Mouse (Mus musculus) forebrain, embryonic 16.5 days (tissue): ENCODE measurements around the gene Macrod2. TPM values are rescaled to one million over a fixed set of nuclear protein-coding genes. Genes with fewer than 3 reads are reported as not detected.

Experiments used
- ATAC-seq: fragments of 200-750 bp; cut with Nextera tagmentation; 2 replicates; pipeline ENCODE4 v1.8.0; 2017; ENCODE audit warnings: mild to moderate bottlenecking, moderate library complexity
- H3K27ac ChIP-seq: fragments of 300-500 bp; sonication (generic); 2 replicates; pipeline ENCODE4 v1.5.1; 2014; ENCODE audit warnings: low read length, control low read depth
- H3K27me3 ChIP-seq: fragments of 300-500 bp; sonication (generic); replicated peaks from 2 replicates; pipeline ENCODE4 v1.6.1; 2014; ENCODE audit warnings: low read length; ENCODE audit not compliant: control insufficient read depth, insufficient read depth
- H3K36me3 ChIP-seq: fragments of 300-500 bp; sonication (generic); 2 replicates; pipeline ENCODE4 v1.6.1; 2014; ENCODE audit not compliant: control insufficient read depth, insufficient read depth
- H3K4me1 ChIP-seq: fragments of 300-500 bp; sonication (generic); replicated peaks from 2 replicates; pipeline ENCODE4 v1.6.1; 2014; ENCODE audit warnings: low read length; ENCODE audit not compliant: control insufficient read depth, insufficient read depth
- H3K4me2 ChIP-seq: fragments of 300-500 bp; sonication (generic); 2 replicates; pipeline ENCODE4 v1.6.1; 2014; ENCODE audit warnings: mild to moderate bottlenecking, low read length, control low read depth
- H3K4me3 ChIP-seq: fragments of 300-500 bp; sonication (generic); replicated peaks from 2 replicates; pipeline ENCODE4 v1.5.1; 2014; ENCODE audit warnings: mild to moderate bottlenecking, low read length, control low read depth
- H3K9ac ChIP-seq: fragments of 300-500 bp; sonication (generic); replicated peaks from 2 replicates; pipeline ENCODE4 v1.6.1; 2014; ENCODE audit warnings: low read depth, low read length, control low read depth
- H3K9me3 ChIP-seq: fragments of 300-500 bp; sonication (generic); 2 replicates; pipeline ENCODE4 v1.6.1; 2016; ENCODE audit warnings: low read length; ENCODE audit not compliant: control insufficient read depth
- WGBS: fragments of 180-500 bp; shearing (Covaris S2); extraction: QIAGEN DNeasy Blood & Tissue Kit; methylation state at CpG from one replicate; pipeline ENCODE4 v1.1.7; 2014; 5-methylcytosine and 5-hydroxymethylcytosine counted together
- polyA plus RNA-seq: library from polyadenylated mRNA; unstranded; fragments of >200 nt; fragmentation: Nextera tagmentation; extraction: Ambion mirVana; gene quantifications from 2 replicates; pipeline ENCODE4 v1.2.1, GENCODE M21; 2015

The Macrod2 gene
- polyA plus RNA-seq, 1 experiment from 2014 or later, result 108 TPM

DNA sequence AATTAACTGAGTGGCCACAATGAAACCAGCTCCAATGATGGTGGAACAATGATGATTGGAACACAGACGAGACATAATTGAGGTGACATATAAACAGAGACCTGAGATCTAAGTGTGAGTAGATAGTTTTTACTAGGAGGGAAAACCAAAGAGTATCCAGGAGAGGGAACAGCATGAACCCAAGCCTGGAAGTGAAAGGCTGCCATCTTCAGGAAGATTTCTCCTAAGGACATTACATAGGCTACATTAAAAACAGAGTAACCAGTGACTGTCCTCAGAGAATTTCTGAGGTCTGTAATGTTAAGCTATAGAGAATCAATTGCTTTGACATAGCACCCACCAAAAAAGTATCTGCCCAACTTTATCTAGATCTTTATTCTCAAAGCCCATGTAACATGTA lies 999.7 kb downstream of the Macrod2 start:
- no peak for ATAC-seq
- no peak overlapping the region for H3K4me2 ChIP-seq
- H3K4me3 ChIP-seq, result no peak overlapping the region
- no peaks in the 10 kb centered on the region for H3K27me3 ChIP-seq
- no peak overlapping the region for H3K9ac ChIP-seq
- no peaks in the 10 kb centered on the region for H3K36me3 ChIP-seq
- 55% methylated on average over 1 of the region's 1 CpGs for whole genome bisulfite sequencing
- H3K4me1 ChIP-seq, result no peaks in the 10 kb centered on the region
- no peaks in the 10 kb centered on the region for H3K9me3 ChIP-seq
- H3K27ac ChIP-seq, result no peak overlapping the region

DNA sequence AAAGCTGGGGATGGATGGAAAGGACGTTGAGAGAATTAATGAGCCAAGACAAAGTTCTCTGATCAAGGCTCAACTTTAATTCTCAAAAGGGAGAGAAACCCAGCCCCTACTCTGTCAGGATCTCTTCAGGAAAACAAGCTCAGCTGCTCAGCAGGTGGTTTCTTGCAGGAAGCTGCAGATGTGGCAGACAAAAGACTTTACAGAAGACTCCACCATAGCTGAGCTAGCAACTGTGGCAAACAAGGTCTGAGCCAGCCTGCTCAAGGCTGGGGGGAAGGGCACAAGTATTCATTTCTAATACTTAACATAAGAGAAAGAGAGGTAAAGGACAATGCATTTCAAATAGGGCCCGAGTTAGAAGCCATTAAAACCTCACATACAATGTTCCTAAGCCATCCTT lies 1013.7 kb downstream of the Macrod2 start:
- WGBS, result 4% methylated on average over 2 of the region's 2 CpGs
- no peak for ATAC-seq

DNA sequence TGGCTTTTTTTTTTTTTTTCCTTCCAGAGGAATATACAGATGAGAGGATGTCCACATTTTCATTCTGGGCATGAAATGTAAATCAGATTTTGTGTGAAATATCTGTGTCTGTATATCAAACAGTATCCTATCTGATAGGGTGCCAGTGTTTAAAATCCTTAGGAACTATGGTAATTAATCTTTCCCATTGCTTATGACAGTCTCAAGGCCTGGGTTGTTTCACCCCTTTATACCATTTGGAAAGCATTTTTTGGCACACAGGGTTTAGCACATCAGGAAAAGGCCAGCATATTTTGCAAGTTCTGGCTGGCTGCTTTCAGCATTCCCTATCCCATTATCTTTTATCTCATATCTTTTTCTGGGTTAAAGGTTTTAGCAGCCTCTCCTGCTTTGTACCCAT lies 1021.3 kb downstream of the Macrod2 start:
- Histone ChIP-seq H3K9me3 (no peaks in the 10 kb centered on the region), H3K27me3 (no peaks in the 10 kb centered on the region), H3K36me3 (no peaks in the 10 kb centered on the region), H3K4me2 (no peak overlapping the region), H3K4me3 (no peak overlapping the region), H3K9ac (no peak overlapping the region), H3K27ac (no peak overlapping the region), H3K4me1 (peaks cover 6% of the 10 kb centered on the region; the same call in 1 of the 2 replicates)
- no peak for ATAC-seq

More for the DNA sequence above, 1013.7 kb downstream of the Macrod2 start:
- H3K9ac ChIP-seq, result no peak overlapping the region
- no peak overlapping the region for H3K4me3 ChIP-seq
- no peak overlapping the region for H3K4me2 ChIP-seq
- no peak overlapping the region for H3K27ac ChIP-seq
- H3K9me3 ChIP-seq, result no peaks in the 10 kb centered on the region
- H3K27me3 ChIP-seq, result no peaks in the 10 kb centered on the region
- no peaks in the 10 kb centered on the region for H3K36me3 ChIP-seq
- H3K4me1 ChIP-seq, result 0 out of 2 replicates have a peak, but pooled peaks cover 2% of the 10 kb centered on the region

DNA sequence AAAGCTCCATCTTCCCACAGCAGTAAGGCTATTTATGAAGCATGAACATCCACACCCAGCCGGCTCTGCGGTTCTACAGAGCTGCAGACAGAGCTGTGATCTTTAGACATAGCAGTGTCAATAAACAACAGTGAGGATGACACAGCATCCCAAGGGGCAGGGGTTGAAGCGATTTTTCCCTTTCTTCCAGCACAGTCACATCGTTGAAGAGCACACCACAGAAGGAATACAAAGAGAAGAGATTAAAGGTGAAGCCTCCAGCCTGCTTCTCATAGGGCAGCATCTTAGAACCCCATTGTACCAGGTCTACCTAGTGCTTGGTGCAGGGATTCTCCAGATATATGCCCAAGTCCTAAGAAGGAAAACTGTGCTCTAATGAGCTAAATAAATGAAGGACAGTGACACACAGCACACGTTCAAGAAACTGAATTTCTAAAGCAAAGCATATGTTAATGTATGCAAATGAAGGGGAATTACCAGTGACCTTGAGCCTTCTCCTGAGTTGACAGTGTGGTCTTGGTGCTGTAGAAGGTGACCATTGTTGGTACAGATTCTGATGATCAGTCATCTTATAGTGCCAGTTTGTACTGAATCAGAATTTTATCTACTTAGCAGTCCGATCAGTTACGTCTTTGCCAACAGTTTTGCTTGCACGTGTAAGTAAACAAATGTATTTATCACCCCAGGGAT lies 1021.9 kb downstream of the Macrod2 start:
- 45% methylated on average over 8 of the region's 8 CpGs for WGBS
- Histone ChIP-seq H3K4me2 (no peak overlapping the region), H3K27ac (no peak overlapping the region), H3K4me3 (no peak overlapping the region), H3K9ac (no peak overlapping the region), H3K9me3 (no peaks in the 10 kb centered on the region), H3K27me3 (no peaks in the 10 kb centered on the region), H3K4me1 (peaks cover 6% of the 10 kb centered on the region; the same call in 1 of the 2 replicates), H3K36me3 (no peaks in the 10 kb centered on the region)
- ATAC-seq, result no peak

DNA sequence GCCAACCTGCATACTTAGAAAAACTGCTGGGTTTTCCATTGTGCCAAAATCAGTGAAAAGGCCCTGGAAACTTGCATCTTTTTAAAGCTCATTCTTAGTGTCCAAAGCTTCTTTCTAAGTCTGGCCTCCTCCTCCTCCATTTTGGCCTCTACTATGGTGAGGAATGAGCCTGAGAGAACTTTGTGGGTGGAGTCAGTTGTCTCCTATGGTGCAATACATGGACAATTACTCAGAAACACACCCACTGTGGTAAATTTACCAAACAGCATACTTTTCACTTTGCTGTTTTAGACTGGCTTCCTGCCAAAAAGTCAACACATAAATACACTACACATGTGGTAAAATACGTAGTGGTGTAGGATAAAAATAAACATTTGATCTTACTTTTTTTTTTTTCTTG lies 1024.7 kb downstream of the Macrod2 start:
- 50% methylated on average over 1 of the region's 1 CpGs for WGBS
- Histone ChIP-seq H3K4me1 (peaks cover 6% of the 10 kb centered on the region; the same call in 1 of the 2 replicates), H3K4me3 (no peak overlapping the region), H3K36me3 (no peaks in the 10 kb centered on the region), H3K27ac (no peak overlapping the region), H3K27me3 (no peaks in the 10 kb centered on the region), H3K9ac (no peak overlapping the region), H3K9me3 (no peaks in the 10 kb centered on the region), H3K4me2 (no peak overlapping the region)
- ATAC-seq, result no peak

DNA sequence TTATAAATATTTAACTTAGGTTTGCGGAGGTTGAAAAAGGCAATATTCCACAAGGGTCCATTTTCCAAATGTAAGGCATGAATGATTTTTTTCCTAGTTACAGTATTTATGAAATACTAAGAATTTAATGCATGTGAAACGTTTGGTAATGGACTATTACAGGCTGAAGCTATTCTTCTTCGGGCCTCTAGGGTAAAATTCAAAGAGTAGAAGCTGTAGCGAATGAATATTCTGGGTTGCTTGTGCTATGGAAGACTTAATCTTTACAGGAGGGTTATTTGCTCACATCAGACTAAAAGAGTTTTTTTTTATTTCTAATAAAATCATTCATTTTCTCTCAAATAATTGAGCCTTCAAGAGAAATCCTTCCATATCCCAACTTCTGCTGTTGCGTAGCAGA lies 1039.0 kb downstream of the Macrod2 start:
- Histone ChIP-seq H3K4me1 (peaks cover 6% of the 10 kb centered on the region), H3K27me3 (no peaks in the 10 kb centered on the region), H3K9me3 (no peaks in the 10 kb centered on the region), H3K36me3 (no peaks in the 10 kb centered on the region), H3K4me2 (no peak overlapping the region), H3K9ac (no peak overlapping the region), H3K4me3 (no peak overlapping the region), H3K27ac (no peak overlapping the region; the same call in 1 of the 2 replicates)
- ATAC-seq, result no peak
- WGBS, result 81% methylated on average over 5 of the region's 5 CpGs

DNA sequence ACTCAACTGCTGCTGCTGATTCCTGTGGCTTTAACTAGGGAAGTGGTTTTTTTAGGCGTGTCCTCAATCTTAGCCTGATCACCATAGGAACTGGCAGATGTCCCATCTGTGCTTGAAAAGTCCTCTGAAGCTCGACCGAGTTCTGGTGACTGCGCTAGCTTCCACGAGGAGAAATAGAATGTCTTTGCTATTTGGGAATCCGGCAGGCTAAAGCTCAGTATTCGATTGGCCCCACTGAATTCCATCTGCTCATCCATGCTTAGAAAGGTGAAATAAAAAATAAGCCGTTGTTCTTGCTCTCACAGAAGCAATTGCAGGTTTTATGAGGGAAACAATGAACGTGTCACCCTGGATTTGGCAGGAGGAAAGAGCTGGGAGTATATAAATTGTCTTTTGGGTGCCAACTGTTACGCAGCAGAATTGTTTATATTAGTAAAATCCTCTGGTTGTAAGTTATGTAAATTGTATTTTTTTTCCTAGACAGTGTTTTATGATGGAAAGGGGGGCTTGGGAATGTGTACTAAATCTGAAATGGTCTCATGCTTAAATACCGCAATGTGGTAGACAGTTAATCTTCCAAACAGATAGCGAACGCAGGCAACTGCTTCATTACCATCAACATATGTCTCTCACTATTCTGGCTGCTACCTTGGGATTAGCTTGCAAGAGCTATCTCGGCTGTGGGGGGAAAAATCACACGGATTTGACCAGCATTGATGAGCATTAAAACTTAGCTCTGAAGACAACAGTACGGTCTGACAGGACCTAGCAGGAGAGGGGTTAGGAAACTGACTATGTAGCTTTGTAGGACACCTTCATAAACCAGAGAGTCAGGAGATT lies 1039.8 kb downstream of the Macrod2 start:
- Histone ChIP-seq H3K4me1 (peaks cover 6% of the 10 kb centered on the region), H3K4me3 (no peak overlapping the region), H3K36me3 (no peaks in the 10 kb centered on the region), H3K9me3 (no peaks in the 10 kb centered on the region), H3K4me2 (peak overlapping the region; percentile 31), H3K9ac (no peak overlapping the region), H3K27me3 (no peaks in the 10 kb centered on the region), H3K27ac (peak overlapping the region; percentile 55)
- WGBS, result 38% methylated on average over 16 of the region's 16 CpGs
- peak; percentile 78 for ATAC-seq

DNA sequence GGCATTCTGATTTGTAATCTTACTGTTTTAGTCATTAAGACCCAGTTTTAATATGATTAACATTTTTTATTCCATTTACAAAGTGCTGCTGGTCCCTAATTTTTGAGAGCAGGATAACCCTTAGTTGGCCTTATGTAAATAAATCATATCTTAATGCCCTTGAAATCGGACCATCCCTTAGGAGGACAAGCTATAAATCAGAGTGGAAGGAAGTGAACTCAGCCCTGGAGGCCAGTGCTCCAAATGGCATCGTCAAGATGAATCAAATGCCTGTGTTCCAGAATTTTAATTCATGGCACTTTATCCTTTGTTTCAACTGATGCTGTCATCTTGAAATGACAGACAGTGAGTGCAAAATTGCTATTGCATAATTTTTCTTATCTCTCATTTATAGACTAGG lies 1046.8 kb downstream of the Macrod2 start:
- WGBS, result 65% methylated on average over 2 of the region's 2 CpGs
- H3K27ac ChIP-seq, result no peak overlapping the region
- H3K4me2 ChIP-seq, result no peak overlapping the region
- H3K27me3 ChIP-seq, result no peaks in the 10 kb centered on the region
- no peak for ATAC-seq
- no peaks in the 10 kb centered on the region for H3K9me3 ChIP-seq
- H3K4me1 ChIP-seq, result no peaks in the 10 kb centered on the region
- H3K36me3 ChIP-seq, result no peaks in the 10 kb centered on the region
- no peak overlapping the region for H3K9ac ChIP-seq
- H3K4me3 ChIP-seq, result no peak overlapping the region

DNA sequence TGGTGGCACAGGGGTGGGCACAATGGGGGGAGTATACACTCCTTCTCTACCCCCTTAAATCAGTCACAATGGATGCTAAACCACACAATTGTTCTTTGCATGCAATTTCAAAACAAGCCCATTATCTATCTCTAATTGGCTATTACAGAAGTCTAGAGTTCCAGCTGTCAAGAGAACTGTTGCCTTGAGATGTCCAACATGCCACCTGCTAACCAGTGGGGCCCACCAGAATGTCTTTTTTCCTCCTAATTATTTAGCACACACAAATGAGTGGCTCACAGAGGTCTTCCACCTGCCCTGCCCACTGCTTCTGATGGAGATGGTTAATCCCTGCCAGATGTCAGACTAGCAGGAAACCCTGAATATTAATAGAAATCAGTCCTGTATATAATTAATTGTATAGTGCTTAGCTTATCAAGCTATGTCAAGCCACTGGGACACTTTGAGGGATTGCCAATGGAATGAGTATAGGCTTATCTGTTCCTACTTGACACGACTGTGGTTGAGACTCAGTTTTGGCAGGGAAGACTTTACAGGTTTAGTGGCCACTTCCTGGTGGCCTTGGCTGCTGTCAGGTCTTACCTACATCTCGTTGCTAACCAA lies 1054.1 kb downstream of the Macrod2 start:
- Histone ChIP-seq H3K4me1 (no peaks in the 10 kb centered on the region), H3K4me3 (no peak overlapping the region), H3K9me3 (no peaks in the 10 kb centered on the region), H3K4me2 (no peak overlapping the region), H3K36me3 (no peaks in the 10 kb centered on the region), H3K27me3 (no peaks in the 10 kb centered on the region), H3K9ac (no peak overlapping the region), H3K27ac (no peak overlapping the region)
- ATAC-seq, result 0 out of 2 replicates have a peak, but pooled peaks have one; percentile 43
- WGBS, result 45% methylated on average over 2 of the region's 2 CpGs
